Mouse (Mus musculus): ENCODE data around the gene 2010111I01Rik.
"Not testable (repeated sequence)": the region's sequence is repeated elsewhere in the genome, so short reads cannot be mapped to it uniquely, and the experiment has no call there.

Gene 2010111I01Rik

DNA sequence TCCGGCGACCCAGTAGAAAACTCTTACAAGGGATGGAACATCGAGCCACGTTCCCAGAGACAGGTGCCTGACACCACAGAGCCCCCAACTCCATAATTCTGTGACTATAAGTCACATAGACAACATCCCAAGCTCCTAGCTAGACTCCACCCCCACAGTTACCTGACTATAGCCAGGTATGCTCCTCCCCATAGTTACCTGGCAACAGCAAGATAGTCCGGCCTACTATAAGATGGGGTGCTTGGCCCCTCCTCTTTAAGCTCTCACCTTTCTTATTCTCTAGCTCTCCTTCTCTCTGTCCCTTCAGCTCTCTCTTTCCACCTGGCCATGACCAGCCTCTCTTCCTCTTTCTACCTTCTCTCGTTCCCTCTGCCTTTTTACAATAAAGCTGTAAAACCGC, 118.4 kb downstream of the 2010111I01Rik start:
- not testable (repeated sequence) for DNase-seq

DNA sequence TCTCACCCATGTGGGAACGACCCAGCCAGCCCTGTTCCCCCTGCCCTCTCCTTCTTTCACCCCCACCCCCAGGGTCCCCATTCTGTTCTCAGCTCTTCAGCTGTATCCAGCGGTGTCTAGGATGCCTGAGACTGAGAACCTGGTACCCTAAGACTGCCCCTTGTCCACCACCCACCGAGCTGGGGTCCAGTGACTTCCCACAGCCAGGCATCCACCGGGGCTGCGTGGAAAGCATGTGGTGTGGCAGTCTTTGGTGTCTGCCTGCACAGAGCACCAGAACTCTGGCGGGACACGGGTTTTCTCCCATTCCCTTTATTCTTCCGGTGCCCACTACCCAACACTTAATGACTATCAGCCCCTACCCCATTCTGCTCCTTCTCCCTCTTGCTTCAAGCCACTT, 119.0 kb downstream of the 2010111I01Rik start:
- DNase-seq, result no peak

DNA sequence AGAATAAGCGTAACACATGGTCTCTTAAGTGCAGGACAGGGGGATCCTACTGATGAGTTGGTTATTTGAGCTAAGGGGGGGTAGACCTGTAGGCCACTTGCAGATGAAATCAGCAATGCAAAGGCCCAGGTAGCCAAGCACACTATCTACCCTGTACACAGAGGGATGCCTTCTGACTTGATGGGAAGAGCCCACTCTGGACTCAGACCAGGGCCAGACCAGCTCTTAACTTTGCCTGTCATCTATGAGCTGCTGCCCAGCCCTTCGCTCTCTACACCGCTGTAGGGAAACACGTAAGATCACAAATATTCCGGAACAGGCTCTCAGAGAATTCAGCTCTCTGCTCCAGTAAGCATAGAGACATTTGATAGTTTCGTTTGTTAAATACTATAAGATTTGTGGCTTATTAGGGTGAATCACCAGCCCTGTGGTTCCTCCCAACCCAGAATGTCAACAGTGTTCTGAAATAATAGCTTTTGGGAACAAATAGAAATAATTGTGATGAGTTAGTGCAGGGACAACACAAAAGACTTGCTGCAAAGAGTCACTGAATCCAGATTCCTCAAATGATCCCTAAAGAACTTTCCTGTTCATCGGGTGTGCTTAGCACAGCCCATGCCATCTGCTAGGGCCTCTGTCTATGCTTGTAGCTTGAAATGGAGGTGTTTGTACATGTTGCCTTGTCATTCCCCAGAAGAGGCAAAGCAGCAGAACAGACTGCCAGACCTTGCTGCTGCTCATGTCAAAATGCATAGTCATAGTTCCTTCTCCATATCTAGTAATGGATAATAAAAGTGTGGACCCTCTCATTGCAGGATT, 123.4 kb downstream of the 2010111I01Rik start:
- DNase-seq, result no peak

DNA sequence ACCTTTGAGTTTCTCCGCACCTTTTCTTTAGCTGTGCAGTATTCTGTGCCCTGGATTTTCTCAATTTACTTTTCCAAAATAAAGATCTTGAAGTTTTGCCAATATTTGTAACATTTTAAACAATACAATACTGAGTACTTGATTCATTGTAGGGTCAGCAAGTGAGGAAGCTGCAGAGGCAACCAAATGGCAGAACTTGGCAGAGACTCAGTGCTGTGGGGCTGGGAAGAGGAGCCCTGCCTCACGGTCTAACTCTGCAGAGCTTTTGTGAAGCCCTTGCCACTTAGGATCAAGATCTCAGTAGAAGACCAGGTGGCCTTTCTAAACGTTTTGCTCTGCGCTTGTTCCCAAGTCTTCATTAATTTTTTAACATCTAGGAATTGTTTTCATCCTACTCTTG, 124.8 kb downstream of the 2010111I01Rik start:
- peak in 1 of 2 experiments; percentile 36 for DNase-seq

DNA sequence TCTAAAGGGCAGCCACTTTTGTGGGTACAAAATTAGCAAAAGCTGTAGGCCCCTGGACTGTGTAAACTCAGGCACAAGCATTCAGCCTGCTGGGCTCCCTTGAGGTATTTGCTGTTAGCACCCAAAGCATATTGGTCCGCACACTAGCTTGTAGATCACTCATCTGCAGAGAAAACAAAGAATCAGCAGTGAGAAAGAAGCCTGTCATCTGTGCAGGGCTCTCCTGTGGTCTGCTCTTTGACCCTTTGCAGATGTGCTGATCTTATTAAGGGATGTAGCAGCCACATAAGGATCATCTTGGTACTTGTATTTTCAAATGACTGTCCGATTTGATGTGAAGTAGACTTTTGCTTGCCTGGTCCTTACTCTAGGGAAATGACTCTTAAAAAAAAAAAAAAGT, 126.6 kb downstream of the 2010111I01Rik start:
- no peak for DNase-seq

DNA sequence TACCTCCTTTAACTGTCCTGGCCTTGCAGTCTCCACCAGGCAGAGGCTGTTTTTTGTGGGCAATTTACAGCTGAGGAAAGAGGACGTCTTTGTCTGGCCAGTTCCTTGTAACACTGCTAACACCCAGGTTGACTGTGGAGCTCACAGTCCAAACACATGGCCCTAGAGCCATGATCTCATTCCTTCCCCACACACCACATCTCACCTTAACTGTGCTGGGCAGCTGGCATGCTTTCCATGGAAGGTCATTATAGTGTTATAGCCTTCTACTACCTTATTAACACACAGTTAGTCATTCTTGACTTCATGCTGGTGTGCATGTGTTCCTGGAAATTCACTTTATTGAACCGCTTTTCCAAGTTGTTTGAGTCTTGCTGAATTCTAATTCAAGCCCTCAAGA, 127.6 kb downstream of the 2010111I01Rik start:
- no peak for DNase-seq

DNA sequence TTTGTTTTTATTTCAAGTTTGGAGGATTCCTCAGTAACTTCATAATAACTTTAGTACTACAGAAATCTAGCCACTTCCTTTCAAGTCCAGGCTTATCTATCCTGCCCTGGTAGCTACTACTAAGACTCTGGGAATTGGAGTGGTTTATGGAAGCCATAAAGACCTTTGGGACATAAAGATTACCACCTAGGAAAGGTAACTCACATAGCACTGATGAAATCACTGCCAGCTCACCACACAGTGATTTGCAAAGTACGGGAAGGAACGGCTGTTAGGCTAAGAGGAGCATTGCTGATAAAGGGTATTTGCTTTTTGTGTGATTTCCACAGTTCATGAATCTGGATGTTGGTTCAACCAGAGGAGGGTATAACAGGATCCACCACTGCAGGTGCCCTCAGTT, 128.2 kb downstream of the 2010111I01Rik start:
- no peak for DNase-seq

DNA sequence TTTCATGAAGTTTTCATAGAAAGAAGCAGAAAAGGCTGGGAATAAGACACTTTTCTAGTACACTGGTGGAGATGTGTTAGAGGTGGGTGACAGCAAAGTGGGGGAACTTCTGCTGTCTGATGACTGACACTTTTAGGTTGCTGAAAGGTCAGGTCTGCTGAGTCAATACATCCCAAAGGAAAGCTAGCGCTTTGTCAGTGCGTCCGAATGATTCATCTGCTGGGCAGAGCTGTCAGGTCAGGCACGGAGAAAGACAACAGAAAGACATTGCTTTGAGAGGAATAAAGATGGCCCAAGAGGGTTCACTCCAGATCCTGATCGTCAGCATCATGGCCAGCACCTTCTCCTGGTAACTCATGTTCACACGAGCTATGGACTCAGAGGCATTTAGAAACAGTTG, 128.9 kb downstream of the 2010111I01Rik start:
- DNase-seq, result no peak

DNA sequence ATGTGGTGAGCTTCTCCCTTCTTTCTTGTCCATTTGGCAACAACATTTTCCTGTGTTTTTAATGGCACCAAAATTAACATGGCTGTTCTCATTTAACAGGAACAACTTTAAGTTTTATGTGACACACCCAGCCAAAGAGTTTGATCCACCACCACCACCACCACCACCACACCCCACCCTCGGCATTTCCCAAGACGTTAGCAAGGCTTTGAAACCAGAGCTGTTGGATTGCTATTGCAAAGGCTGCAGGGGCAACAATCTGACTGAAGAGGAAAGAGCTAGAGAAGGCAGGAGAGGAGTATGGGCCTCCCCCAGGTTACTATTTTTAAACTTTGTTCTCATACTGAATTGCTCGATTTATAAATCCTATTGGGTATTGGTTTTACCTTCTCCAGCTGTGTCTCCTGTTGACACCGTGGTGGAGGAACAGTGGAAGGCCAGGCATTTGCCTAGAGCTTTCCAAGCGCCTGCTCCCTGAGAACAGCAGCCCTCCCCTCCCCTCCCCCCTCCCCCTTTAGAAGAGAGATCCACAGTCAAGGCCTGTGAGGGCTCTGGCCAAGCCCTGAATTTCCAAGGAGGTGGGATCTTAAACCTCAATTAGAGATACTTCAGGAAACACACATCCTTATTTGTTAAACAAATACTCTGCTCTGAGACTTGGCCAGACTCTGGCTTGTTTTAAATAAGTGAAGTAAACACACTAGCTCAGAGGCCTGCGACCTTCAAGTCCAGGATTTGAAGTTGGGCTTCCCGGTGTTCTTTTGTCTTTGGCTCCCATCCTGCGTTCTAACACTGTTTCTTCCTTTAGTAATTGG, 129.8 kb downstream of the 2010111I01Rik start:
- DNase-seq, result peak; percentile 36 to 58

DNA sequence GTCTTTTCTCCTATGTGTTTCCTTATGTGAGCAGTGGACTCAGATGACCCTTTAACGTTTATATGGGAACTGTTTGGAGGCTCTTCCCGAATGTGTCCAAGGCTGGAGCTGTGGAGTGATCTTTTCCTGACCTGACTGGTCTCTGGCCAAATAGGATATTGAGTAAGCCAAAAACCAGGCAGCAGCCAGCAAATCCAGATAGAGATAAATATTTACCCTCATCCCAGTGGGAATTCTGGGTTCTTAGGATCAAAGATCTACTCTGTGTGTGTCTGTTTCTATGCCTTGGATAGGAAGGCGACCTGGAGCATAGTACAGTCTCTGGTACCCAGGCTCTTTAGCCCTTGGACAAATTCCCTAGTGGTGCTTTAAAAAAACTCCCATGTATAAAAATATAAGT, 132.1 kb downstream of the 2010111I01Rik start:
- DNase-seq, result peak; percentile 72 to 81

DNA sequence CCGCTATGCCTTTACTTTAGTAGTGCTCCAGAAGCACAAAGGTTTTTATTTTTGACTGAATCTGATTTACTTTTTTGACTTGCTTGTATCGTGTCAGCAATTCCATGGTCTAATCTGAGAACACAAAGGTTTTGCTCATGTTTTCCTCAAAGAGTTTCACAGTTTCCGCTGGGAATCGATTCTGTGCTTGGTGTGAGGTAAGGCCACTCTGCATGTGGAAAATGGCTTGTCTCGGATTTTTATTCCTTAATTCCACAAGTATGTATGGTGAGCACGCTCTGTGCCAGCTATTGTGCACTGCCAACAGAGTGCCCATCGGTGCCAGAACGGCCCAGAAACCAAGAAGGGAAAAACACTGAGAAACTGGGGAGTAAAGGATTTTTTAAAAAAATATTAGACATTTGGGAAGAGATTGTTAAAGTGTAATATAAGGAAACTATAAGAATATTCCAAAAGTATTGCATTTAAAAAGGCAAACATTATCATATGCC, 132.8 kb downstream of the 2010111I01Rik start:
- no peak for DNase-seq

DNA sequence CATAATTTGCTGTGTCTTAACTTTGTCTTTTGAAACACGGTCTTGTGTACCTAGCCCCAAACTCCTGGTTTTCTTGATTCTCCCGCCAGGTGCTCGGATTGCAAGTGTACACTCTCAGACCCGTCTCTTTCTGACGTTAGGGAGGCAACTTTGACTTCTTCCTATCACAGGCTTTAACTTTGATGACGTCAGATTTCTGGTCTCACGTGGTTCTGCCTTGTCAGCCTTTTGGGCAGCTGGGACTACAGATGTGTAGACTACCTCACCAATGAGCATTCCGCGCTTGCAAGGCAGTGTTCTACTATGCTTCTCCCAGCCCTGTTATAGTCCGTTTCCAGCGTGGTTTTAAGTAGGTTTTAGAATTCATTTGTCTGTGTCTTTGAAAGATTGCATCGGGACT, 137.1 kb downstream of the 2010111I01Rik start:
- no peak for DNase-seq

DNA sequence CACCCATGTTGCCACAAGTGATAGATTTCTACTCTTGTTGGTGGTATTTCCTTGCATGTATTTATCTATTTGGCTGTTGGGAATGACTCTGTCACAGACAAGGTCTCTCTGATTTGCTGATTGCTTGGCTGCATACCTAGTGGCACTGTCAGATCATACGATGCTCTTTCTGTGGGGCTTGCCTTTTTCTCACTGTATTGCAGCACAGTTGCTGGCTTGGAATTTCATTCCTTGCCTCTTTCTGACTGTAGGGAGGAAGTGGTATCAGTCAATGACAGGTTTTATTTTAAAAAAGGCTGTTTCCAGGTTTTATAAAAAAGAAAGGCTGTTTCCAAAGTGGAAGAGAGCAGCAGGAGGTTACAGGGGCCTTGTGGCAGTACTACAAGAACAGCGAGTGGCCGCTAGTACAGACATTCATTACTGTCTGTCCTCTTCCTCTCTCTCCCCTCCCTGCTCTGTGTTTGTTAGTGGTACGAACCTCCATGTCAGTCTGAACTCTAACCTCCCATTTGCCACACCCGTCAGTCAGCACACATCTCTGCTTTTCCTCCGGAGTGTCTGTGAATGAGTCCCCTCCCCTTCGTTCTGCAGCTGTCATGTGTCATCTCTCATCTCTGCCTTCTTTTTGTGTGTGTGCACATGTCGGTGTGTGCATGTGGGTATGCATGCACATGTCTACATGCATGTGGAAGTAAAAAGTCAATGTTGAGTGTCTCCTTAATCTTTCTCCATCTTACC, 138.3 kb downstream of the 2010111I01Rik start:
- peak in 1 of 2 experiments; percentile 43 for DNase-seq

DNA sequence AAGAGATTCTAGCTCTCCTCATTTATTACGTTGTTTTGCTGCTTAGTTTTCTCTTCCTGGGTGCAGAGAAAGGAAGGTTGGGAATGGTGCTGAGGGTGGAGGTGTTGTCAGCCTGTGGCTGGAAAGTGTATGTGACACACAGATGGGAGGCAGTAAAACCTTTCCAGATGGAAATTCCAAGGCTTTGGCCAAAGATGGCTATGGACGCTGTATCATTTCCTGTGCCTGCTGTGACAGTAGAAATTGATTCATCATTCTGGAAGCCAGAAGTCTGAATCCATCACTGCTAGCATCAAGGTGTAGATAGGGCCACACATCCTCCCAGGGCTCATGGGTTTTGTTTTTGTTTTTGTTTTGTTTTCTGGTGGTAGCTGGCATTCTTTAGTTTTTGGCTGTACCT, 141.9 kb downstream of the 2010111I01Rik start:
- DNase-seq, result no peak

DNA sequence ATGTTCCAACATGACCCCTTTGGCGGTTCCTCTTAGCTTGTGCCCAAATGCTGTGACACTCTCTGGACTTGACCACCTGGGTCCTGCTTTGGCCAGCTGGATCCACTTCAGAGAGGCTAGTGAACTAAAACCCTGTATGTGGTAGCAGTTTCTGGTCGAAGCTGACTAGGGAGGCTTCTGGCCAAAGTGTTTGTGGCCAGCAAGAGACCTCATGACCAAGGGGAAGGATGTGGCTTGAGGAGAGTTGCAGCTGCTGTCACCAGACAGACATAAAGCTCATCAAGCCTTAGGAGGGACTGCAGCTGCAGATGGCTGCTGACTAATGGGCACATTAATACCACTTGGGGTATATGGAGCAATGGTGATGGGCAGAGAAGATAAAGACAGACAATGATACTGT, 143.9 kb downstream of the 2010111I01Rik start:
- DNase-seq, result peak; percentile 56 to 79

DNA sequence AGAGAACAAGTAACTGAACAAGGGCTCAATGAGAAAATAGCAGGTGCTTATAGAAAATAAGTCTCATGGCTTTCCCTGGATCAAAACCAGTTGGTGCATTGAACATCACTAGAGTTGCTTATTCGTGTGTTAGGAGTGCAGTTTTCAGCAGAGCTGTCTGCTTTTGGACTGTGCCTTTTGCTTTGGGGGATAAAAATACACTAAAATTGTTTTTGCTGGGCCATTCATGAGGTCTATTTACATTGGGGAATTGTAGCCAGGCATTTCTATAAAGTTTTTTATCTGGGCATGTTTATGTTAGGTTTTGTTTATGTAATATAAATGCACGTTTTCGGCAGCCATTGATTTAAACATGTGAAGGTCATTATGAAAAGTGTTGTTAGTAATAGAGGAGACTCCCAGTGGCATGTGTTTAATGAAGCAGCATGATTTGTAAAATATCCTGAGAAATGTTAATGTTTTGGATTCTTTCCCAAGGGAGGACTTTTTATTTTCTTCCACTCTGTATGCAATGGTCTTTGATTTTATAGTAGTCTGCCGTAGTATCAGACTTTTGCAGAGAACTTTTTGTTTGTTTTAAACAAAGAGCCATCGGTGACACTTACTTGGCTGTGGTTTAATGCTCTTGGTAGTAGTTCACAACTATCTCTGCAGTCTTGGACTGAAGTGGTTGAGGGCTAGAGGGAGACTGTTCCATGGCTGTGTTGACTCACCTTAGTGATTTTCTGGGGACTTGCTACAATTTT, 146.8 kb downstream of the 2010111I01Rik start:
- DNase-seq, result no peak

DNA sequence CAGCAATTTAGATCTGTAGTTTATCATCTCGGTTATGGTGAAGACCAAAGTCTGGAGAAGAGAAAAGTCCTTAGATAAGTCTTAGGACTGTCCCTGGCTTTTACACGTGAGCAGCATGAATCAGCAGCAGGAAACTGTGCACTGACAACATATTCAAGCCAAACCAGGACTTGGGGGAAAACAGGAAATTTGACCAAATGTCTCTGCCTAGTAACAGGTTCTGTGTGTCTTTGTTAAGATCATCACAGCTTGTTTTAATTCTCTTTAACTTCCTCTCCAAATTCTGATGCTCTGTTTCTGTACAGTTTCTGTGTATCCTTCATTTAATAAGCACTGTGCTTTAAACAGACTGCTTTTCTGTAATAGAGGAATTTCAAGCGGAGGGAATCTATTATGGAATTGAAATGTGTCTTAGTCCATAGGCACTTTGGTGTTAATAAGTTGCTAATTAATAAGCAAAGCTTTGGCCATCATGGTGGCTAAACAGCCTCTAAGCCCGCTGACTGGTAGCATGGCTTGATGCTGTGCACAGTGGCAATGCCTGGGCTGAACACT, 147.4 kb downstream of the 2010111I01Rik start:
- DNase-seq, result no peak

DNA sequence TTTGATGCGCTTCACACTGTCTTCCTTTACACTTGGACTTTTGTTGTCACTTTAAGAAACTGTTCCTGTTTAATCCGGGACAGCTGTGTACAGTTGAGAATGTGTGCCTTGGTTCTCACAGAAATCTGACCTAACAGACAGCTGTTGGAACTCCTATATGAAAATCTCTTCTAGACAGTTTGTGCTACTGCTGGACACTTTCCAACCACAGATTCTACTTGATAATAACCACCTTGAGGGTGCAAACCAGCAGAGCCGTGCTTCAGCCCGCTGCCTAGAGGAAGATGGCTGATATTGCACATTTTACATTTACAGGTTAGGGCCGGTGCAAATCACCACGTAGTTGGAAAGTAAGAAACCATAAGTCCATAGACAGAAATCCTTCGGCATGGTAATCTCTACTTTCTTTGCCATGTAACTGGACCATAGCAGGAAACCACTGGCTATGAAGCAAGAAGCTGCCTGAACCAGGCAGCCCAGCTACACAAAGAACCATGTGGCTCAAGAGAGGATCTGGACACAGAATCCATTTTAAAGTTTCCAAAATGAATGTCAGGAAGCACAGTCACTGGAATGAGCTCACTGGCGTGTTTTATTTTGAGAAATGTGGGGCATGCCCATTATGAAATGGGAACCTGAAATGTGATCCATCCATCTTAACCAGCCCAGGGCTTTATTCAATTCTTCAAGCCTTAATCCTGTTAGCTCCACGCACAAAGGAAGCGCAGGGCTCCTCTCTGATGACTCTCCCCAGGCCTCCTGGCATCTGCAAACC, 148.1 kb downstream of the 2010111I01Rik start:
- DNase-seq, result no peak

DNA sequence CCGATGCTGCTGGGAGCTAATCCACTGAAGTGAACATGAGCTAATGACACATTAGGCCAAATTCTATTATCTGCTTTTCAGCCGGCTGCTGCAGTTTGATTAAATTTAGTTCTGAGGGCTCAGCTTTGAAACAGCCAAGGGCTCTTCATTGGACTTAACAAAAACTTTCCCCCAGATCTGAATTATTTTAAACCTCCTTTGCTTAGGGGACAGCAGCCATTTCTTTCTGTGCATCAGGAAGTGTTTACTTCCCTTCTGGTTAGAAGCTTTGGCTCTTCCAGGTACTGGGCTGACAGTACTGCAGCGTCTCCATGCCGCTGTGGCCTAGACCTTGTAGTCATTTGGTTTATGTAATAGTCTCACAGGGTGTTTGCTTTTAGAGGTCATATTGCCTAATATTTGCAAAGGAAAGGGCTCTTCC, 149.2 kb downstream of the 2010111I01Rik start:
- DNase-seq, result no peak

DNA sequence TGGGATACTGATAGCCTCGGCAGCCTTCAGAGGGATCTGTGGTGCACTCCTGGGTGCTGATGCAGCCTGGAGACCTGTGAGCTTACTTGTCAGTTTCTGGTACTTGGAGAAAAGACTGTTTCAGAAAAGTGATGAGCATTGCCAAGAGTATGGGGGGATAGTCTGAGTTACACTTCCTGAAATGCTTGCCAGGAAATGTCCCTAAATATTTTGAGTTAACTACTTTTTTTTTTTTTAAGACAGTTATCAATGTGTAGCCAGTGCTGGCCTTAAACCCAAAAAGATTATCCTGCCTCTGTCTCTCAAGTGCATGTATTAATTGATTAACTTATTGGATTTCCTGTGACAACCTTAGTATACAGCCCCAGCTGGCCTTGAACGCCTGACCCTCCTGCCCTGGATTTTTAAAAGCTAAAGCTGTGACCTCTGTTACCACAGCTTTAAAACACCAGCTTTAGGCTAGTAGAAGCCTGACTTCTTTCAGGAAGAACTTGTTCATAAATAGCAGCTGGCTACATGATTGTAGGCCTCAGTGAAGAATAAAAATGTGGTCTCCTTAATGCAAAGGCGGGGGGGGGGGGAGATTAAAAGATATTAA, 150.6 kb downstream of the 2010111I01Rik start:
- no peak for DNase-seq
